In genomic region chr1:161279244-161279908, GRCm38 (mm10) we compare ENCODE assay signal across 20 mouse cellular contexts. TPM values are rescaled to one million over a fixed set of nuclear protein-coding genes. Genes with fewer than 3 reads are reported as not detected.
DNase-seq lines count a peak whose midpoint lies in the region; ATAC-seq and TF ChIP-seq lines count a peak whose summit lies in the region.
"Had no signal": no experiment of that assay in that cellular context is flagged by ENCODE, and none has a peak within 500 bp of the region (broad histone marks: within the 10 kb centered on the region; RNA-seq: fewer than 3 reads in every experiment).

No protein-coding gene starts in this region.

- no peaks in the 10 kb centered on the region for H3K79me2 ChIP-seq in MEL (ENCODE audit: control insufficient read depth, insufficient read depth, low read length, poor library complexity)

- TF ChIP-seq POLR2A in MEL (IDR thresholded peaks at IDR 0.05; ENCODE audit: control insufficient read depth in 1 of 2, insufficient read depth in 1 of 2, low read depth in 1 of 2, low read length in 2 of 2, poor library complexity in 1 of 2) = no peak

- H3K4me2 ChIP-seq in intestine, embryonic 14.5 days (ENCODE audit: low read length) = no peak overlapping the region
- H3K4me2 ChIP-seq in stomach, postnatal 0 days (replicated peaks; ENCODE audit: low read depth) = no peak overlapping the region
- H3K4me2 ChIP-seq: embryonic facial prominence, embryonic 13.5 days; forebrain, embryonic 12.5 days; heart, embryonic 13.5 days; hindbrain, embryonic 12.5 days had no signal

- TF ChIP-seq EP300 in MEL (IDR thresholded peaks at IDR 0.05; ENCODE audit: low read depth in 1 of 2, low read length in 2 of 2) = peak in 1 of 2 experiments; percentile 43; a peak in 3 of 4 replicates
- TF ChIP-seq EP300 in stomach, postnatal 0 days (optimal IDR thresholded peaks at IDR 0.05) = no peak

- WGBS in intestine, embryonic 14.5 days = 45% methylated on average over 6 of the region's 6 CpGs
- WGBS in large intestine, adult 2 months = 15% methylated on average over 6 of the region's 6 CpGs
- 35% methylated on average over 6 of the region's 6 CpGs for WGBS in stomach, postnatal 0 days

- no peaks in the 10 kb centered on the region for H3K9me3 ChIP-seq in MEL (replicated peaks; ENCODE audit: insufficient read depth, low read length)
- H3K9me3 ChIP-seq in intestine, embryonic 14.5 days (ENCODE audit: control insufficient read depth, low read length) = no peaks in the 10 kb centered on the region
- no peaks in the 10 kb centered on the region for H3K9me3 ChIP-seq in stomach, postnatal 0 days (ENCODE audit: control insufficient read depth, low read length)
- H3K9me3 ChIP-seq: embryonic facial prominence, embryonic 13.5 days; forebrain, embryonic 12.5 days; heart, embryonic 13.5 days; hindbrain, embryonic 12.5 days had no signal

- H3K4me3 ChIP-seq in MEL (ENCODE audit: control insufficient read depth in 1 of 2, insufficient read depth in 1 of 2, low read depth in 2 of 2, low read length in 2 of 2) = no peak overlapping the region
- H3K4me3 ChIP-seq in intestine, embryonic 14.5 days (ENCODE audit: low read depth, low read length) = no peak overlapping the region
- H3K4me3 ChIP-seq in stomach, postnatal 0 days (ENCODE audit: low read depth, low read length) = no peak overlapping the region
- H3K4me3 ChIP-seq: embryonic facial prominence, embryonic 13.5 days; forebrain, embryonic 12.5 days; gastrocnemius, adult 2 months; heart, embryonic 13.5 days; hindbrain, embryonic 12.5 days had no signal

- peak; percentile 32 for DNase-seq in MEL (ENCODE audit: low read depth, low spot score)
- DNase-seq in intestine, embryonic 14.5 days (ENCODE audit: low spot score) = no peak
- peak; percentile 70 for DNase-seq in large intestine, adult 2 months (ENCODE audit: low read depth, low spot score)
- no peak for DNase-seq in stomach, postnatal 0 days (ENCODE audit: low spot score)
- no peak for DNase-seq in adrenal gland, postnatal 4 days (ENCODE audit: low spot score in 2 of 2)
- DNase-seq in cerebellum, postnatal 4 days (ENCODE audit: low spot score in 2 of 2) = no peak
- DNase-seq: adrenal gland, adult 8-10 months; adrenal gland, postnatal 36 days; cerebellum, adult 11 months; cerebellum, adult 8-10 months; cerebellum, postnatal 14 days; gastrocnemius, adult 2 months; gastrocnemius, postnatal 25 days; heart, postnatal 36 days had no signal

- TF ChIP-seq CTCF in MEL (IDR thresholded peaks at IDR 0.05 in 2 of 3, conservative IDR thresholded peaks at IDR 0.05 in 1 of 3; ENCODE audit: control insufficient read depth in 1 of 3, insufficient read depth in 1 of 3, low read depth in 2 of 3, low read length in 3 of 3, poor library complexity in 1 of 3, severe bottlenecking in 1 of 3) = no peak
- TF ChIP-seq CTCF in stomach, postnatal 0 days (IDR thresholded peaks at IDR 0.05; ENCODE audit: low read depth) = no peak

- H3K27ac ChIP-seq in MEL (ENCODE audit: control insufficient read depth, low read depth, low read length) = no peak overlapping the region
- no peak overlapping the region for H3K27ac ChIP-seq in intestine, embryonic 14.5 days (ENCODE audit: low read depth)
- H3K27ac ChIP-seq in stomach, postnatal 0 days (replicated peaks) = no peak overlapping the region
- H3K27ac ChIP-seq: embryonic facial prominence, embryonic 13.5 days; forebrain, embryonic 12.5 days; gastrocnemius, adult 2 months; heart, embryonic 13.5 days; hindbrain, embryonic 12.5 days had no signal

- H3K27me3 ChIP-seq in MEL (ENCODE audit: control insufficient read depth in 1 of 2, insufficient read depth in 2 of 2, low read length in 2 of 2) = no peaks in the 10 kb centered on the region; a peak in 1 of 4 replicates
- H3K27me3 ChIP-seq in intestine, embryonic 14.5 days (replicated peaks; ENCODE audit: control insufficient read depth, insufficient read depth, low read length) = no peaks in the 10 kb centered on the region
- no peaks in the 10 kb centered on the region for H3K27me3 ChIP-seq in stomach, postnatal 0 days (ENCODE audit: control insufficient read depth, insufficient read depth, low read length)
- H3K27me3 ChIP-seq: embryonic facial prominence, embryonic 13.5 days; forebrain, embryonic 12.5 days; heart, embryonic 13.5 days; hindbrain, embryonic 12.5 days had no signal

- TF ChIP-seq RAD21 in MEL (IDR thresholded peaks at IDR 0.05; ENCODE audit: low read depth, low read length) = no peak

- H3K36me3 ChIP-seq in MEL (ENCODE audit: control insufficient read depth in 1 of 2, insufficient read depth in 2 of 2, low read length in 2 of 2) = no peaks in the 10 kb centered on the region
- no peaks in the 10 kb centered on the region for H3K36me3 ChIP-seq in intestine, embryonic 14.5 days (ENCODE audit: control insufficient read depth, insufficient read depth, low read length)
- no peaks in the 10 kb centered on the region for H3K36me3 ChIP-seq in stomach, postnatal 0 days (ENCODE audit: control insufficient read depth, insufficient read depth, low read length)
- H3K36me3 ChIP-seq: embryonic facial prominence, embryonic 13.5 days; forebrain, embryonic 12.5 days; heart, embryonic 13.5 days; hindbrain, embryonic 12.5 days had no signal

- peaks cover 0 to 5% of the 10 kb centered on the region in 2 experiments; a peak in 1 of 4 replicates for H3K4me1 ChIP-seq in MEL (ENCODE audit: control insufficient read depth in 1 of 2, insufficient read depth in 2 of 2, low read length in 2 of 2)
- no peaks in the 10 kb centered on the region for H3K4me1 ChIP-seq in intestine, embryonic 14.5 days (replicated peaks; ENCODE audit: control insufficient read depth, insufficient read depth, low read length)
- no peaks in the 10 kb centered on the region for H3K4me1 ChIP-seq in stomach, postnatal 0 days (replicated peaks; ENCODE audit: control insufficient read depth, insufficient read depth)
- H3K4me1 ChIP-seq: embryonic facial prominence, embryonic 13.5 days; forebrain, embryonic 12.5 days; heart, embryonic 13.5 days; hindbrain, embryonic 12.5 days had no signal

- H3K9ac ChIP-seq in MEL (ENCODE audit: control insufficient read depth, low read depth, low read length, poor library complexity, severe bottlenecking) = no peak overlapping the region
- no peak overlapping the region for H3K9ac ChIP-seq in intestine, embryonic 14.5 days (ENCODE audit: low read length)
- no peak overlapping the region for H3K9ac ChIP-seq in stomach, postnatal 0 days (ENCODE audit: low read length)
- H3K9ac ChIP-seq: embryonic facial prominence, embryonic 13.5 days; forebrain, embryonic 12.5 days; heart, embryonic 13.5 days; hindbrain, embryonic 12.5 days had no signal

- peak; percentile 55; the same call in 1 of the 2 replicates for ATAC-seq in intestine, embryonic 14.5 days (replicated peaks; ENCODE audit: low FRiP score, low TSS enrichment, low read depth)
- peak; percentile 45; the same call in 1 of the 2 replicates for ATAC-seq in stomach, postnatal 0 days (ENCODE audit: low FRiP score, low TSS enrichment)
- ATAC-seq: forebrain, embryonic 16.5 days; hindbrain, embryonic 16.5 days had no signal

TF ChIP-seq in MEL, 35 proteins besides CTCF, POLR2A, EP300 and RAD21:
- TF ChIP-seq GATA1 (IDR thresholded peaks at IDR 0.05; ENCODE audit: low read depth, low read length) = peak; percentile 36; the same call in 1 of the 2 replicates
- TF ChIP-seq RCOR1 (IDR thresholded peaks at IDR 0.05; ENCODE audit: low read depth, low read length) = peak; percentile 21; the same call in 1 of the 2 replicates
- no peak for TF ChIP-seq POLR2AphosphoS5 (IDR thresholded peaks at IDR 0.05; ENCODE audit: borderline replicate concordance, low read depth, low read length)
- TF ChIP-seq JUND (IDR thresholded peaks at IDR 0.05; ENCODE audit: low read depth, low read length) = no peak
- TF ChIP-seq ELF1 (IDR thresholded peaks at IDR 0.05; ENCODE audit: low read depth, low read length) = peak; percentile 35; the same call in 1 of the 2 replicates

RNA-seq across cellular contexts. Expression of gene Prdx6, which starts 28.4 kb away (rescaled TPM):
- total RNA-seq in MEL (2012; rRNA removed) = 155 and 210 TPM in 2 replicates
- polyA plus RNA-seq in MEL (2012; ENCODE audit: insufficient read depth in 1 of 2, insufficient read length in 2 of 2, low read depth in 1 of 2, low replicate concordance in 2 of 2, missing spikeins in 1 of 2) = 100 to 1,000 TPM in 1 of 2 experiments, not detected in 1; 300 TPM
- polyA plus RNA-seq in intestine, embryonic 14.5 days (2014; fragmentation: Nextera tagmentation; extraction: Ambion mirVana) = 518 and 523 TPM in 2 replicates
- 153 and 163 TPM in 2 replicates for polyA plus RNA-seq in large intestine, adult 2 months (2012; rRNA removed)
- polyA plus RNA-seq in stomach, postnatal 0 days (2015; fragmentation: Nextera tagmentation; extraction: Ambion mirVana) = 278 and 293 TPM in 2 replicates
- total RNA-seq in adrenal gland, postnatal 4 days (2021) = 100 to 1,000 TPM; 369 to 400 TPM

Comparison
In these comparisons a context has a peak if more than half of its experiments do, and no peak if none do; other contexts are left out.
1. DNase-seq: peak in MEL (single experiment) and large intestine, adult 2 months (single experiment); none in intestine, embryonic 14.5 days (single experiment), stomach, postnatal 0 days (single experiment), adrenal gland, postnatal 4 days (0 of 2) and cerebellum, postnatal 4 days (0 of 2).